Mouse (Mus musculus) granulocyte monocyte progenitor cell, adult 5-6 weeks (primary cell): ENCODE measurements around the gene Mapk10. TPM values are rescaled to one million over a fixed set of nuclear protein-coding genes. Genes with fewer than 3 reads are reported as not detected.
"Not testable (repeated sequence)": the region's sequence is repeated elsewhere in the genome, so short reads cannot be mapped to it uniquely, and the experiment has no call there.

Experiments used
- ATAC-seq: replicated peaks from 2 replicates; pipeline ENCODE4 v1.8.0; 2016; ENCODE audit warnings: mild to moderate bottlenecking, moderate TSS enrichment, inconsistent platforms; ENCODE audit not compliant: poor library complexity, severe bottlenecking
- total RNA-seq, 2 experiments: library from RNA; stranded (forward) in 1 of 2; stranded (reverse) in 1 of 2; fragments of 200-712, 200-1000 nt in 1 of 2; fragments of >200 nt in 1 of 2; fragmentation: Nextera tagmentation in 1 of 2; gene quantifications; 2 replicates each; pipeline ENCODE4 v1.2.3; 2014 to 2017

The Mapk10 gene
- total RNA-seq, 2 experiments from 2014 or later, result not detected

DNA sequence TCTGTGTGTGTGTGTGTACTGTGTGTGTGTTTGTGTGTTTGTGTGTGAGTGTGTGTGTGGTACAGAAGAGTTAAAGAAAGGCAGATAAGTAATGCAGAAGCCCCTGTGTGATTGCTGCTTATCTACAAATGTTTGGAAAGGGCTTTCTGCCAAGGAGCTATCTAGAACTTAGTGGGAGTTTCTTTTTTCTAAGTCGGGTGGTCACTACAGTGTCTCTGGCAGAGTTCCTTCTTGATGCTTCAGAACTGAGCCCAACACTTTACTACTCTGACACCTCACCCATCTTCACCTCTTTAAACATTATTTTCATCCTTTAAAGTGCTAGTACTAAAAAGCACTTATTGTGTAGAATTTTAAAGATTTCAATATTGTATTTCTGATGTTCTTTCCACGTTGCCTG lies 232.8 kb downstream of the Mapk10 start:
- ATAC-seq, result no peak

DNA sequence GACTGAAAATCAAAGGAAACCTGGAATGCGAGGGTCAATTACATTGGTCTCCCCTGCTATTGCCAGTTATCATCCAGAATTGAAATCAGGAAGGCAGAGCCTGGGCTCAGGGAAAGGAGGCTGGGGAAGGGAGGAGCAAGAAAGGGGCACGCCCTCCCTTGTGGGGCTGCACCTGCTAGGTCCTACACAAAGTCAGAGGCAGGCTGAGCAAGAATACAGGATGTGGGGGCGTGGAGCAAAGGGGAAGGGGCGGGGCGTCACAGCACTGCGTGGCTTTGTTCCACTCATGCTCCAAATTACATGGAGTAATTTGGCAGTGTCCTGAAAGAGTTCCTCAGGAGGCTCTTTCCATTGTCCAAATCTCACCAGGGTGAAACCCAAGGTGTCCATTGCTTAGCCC lies 234.0 kb downstream of the Mapk10 start:
- ATAC-seq, result no peak

DNA sequence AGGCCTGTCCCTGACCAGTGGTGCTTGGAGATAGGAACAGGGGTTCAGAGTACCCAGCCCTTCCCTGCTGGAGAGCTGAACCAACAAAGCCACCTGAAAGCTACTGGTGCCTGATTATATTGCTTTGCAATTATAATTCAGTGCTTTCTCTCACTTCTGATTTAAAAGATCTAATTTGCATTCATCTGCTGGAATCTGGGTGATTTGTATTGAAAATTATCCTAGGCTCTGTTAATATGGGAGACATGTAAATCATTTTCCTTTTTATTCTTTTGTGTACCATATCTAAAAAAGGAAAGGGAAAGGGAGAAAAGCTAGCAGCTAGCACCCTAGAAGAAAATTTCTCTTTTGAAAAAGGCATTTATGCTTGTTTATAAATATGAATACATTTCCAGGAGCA lies 234.6 kb downstream of the Mapk10 start:
- no peak for ATAC-seq

DNA sequence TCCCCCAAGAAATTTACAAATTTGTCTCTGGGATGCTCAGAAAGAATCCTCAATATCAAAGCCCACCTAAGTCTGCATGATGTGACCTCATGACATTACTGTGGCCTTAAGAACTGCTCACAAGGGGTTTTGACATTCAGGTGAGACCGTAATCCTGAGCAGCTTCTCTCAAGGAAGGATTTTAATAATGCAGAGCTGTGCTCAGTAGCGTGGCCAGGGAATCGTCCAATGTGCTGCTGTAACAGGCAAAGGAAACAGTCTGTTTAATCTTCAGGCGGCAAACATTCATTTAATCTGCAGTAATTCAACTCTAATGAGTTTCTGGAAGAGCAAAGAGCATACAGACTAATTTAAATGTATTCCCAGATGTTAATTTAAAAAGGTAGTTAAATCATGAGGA lies 236.7 kb downstream of the Mapk10 start:
- ATAC-seq, result no peak

DNA sequence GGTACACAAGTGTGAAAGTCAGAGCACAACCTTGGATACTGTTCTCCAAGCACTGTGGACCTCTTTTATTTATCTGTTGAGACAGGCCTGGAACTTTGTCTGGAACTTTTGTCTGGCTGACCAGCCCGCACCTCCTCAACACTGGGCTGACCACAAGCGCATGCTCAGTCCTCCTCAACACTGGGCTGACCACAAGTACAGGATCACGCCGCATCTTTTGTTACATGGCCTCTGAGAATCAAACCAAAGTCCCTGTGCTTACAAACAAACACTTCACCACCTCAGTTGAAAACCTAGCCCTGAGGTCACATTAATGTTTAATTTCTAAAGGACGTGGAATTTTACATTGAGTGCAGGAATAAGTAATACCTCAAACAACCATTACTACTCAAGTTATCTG lies 246.7 kb downstream of the Mapk10 start:
- ATAC-seq, result no peak

DNA sequence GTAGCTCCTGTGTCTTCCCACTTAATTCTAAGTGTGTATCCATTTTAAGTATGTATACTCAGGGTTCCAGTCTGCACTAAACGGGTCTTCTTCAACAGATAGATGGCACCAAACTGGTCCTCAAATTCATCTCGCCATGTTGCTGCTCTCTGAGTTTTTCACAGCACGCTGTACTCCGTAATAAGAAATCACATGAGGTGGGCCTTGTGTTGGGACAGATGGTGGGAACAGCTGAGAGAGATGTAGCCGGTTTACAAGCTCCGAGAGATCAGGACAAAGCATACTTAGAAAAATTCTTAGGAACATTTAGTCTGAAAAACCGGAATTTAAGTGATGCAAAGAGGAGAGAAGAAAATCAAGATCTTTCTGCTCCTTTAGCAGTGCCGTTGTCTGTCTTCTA lies 257.7 kb downstream of the Mapk10 start:
- ATAC-seq, result no peak

DNA sequence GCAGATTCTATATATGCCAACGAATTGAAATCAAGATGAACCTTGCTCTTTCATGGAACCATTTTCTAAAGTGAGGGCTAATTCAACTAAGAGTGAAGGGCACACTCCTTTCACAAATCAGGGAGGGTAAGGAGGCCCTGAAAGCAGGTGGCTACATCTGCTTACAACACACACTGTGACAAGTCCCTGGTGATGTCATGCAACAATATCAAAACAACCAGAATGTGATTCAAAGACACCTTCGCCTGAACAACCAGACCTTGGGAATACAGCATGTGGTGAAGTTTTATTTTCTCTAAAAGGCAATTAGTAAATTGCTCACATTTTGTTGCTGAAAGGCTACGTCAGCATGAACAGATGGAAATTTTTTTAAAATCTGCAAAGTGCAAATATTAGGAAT lies 258.2 kb downstream of the Mapk10 start:
- no peak for ATAC-seq

DNA sequence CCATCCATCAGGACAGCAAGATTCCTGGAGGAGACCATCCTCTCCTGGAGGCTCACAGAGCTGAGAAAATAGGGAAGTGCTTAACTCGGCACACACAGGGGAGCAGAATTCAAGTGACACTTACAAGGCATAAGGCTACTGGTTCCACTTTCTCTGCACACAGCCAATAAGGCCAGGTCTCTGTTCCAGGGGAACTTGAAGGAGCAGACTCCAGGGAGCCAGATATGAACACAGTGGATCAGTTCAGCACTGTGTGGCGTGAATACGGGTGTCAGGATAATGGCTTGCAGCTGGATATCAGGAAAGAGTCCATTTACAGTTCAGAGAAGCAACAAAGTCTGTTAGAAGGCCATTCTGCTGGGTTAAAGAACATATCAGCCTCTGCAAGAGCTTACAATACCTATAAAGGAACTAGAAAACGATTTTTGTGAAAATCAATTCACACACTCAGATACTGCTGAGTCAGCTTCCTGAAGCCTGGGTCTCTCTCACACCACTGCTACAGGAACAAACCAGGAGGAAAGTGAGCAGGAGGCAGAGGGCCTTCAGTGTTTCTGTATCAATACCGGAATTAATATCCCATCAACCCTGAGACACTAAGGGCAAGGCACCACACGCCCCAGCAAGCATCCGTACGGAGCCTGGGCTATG lies 263.9 kb downstream of the Mapk10 start:
- no peak for ATAC-seq

DNA sequence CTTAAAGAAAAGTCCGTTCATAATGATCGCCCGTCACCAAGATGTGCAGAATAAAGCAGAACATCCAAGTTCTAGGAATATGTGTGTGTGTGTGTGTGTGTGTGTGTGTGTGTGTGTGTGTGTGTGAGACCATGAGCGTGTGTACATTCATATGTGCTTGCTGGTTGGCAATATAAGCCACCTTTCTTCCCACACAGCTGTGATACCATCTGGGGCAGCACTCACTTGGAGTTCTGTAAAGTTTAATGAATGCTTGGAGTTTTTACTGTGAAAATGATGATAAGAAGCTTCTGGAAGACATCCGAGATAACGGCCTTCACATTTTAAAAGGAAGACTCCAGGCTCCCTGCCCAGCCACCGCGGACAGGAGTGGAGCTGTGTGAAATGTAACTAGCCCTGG lies 264.5 kb downstream of the Mapk10 start:
- no peak for ATAC-seq

DNA sequence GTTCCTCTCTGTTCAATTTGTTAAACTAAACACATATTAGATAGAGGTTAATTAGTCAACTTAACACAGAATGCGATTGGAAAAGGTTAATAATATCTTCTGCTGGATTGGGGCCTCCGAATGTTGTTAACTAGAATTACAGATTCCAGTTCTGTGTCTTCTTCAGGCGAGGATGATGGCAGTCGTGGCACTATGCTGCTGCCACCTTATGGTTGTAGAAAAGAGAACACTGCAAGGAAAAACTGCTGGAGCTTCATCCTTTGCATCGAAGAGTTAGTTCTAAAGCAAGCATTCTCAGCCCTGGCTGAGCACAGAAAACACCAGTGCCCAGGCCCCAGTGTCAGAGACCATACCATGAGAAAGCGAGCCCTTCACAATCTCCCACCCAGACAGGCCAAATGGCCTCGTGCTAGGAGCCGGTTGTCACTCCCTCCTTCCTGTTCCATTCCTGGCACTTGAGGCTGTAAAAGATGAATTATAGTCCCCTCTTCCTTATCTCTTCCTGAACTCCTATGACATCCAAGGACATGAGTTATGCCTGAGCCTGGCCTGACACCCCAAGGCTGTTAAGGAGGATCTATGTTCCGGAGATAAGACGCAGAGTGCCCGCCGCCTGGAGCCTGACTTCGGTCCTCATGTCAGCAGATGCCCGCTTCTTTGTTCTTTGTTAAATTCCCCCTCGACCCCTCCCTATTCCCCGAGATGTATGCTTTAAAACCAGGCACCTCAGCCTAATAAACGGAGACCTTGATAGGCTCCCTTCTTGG lies 267.1 kb downstream of the Mapk10 start:
- ATAC-seq, result not testable (repeated sequence)

DNA sequence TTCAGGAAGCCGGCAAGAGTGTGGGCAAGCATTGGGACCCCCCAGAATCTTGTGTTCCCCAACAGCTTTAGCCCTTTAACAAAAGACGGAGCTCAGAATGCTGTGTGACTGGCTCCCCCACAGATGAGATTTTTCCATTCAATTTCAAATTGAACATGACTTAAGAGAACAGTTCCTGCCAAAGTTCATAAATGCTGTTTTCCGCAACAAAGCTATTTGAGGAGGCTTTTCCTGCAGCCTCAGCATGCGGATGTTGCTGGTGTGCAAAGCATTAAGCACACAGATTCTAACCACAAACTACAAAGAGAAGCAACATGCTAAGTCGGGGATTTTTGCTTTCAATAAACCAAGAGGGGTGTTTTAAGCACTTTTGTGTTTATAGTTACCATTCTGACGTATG lies 281.0 kb downstream of the Mapk10 start:
- ATAC-seq, result no peak

DNA sequence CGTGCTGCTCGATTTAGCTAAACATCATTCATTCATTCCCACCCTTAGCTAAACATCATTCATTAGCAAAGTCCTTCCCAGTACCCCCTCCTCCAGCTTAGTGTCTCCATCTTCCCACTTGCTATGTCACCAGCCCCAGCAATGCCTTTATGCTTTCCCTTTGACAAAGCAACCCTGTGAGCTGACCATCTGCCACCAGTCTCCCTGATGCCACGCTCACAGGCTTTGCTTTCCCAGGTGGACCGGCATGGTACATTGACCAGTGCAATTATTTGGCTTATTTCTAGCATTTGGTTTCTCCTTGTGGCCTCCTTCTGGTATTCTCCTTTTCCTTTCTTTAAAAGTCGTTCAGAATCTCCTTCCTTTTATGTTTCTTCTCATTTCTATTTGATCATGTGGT lies 284.3 kb downstream of the Mapk10 start:
- no peak for ATAC-seq

DNA sequence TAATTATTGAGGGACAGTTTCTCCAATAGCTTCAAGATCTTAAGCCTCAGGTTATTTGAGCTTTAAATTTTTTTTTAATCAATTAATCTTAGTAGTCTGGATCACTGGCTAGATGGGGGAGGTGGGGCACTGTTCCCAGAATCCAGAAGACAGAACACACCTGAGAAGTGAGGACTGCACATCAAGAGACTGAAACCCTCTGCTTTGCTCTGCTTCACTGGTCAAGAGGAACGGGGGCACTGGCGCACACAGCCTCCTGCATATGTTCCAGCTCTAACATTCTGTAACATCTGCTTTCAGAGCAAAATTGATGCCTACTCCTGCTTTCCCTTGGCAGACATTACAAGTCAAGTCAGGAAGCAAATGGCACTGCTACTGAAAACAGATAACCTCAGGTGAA lies 290.9 kb downstream of the Mapk10 start:
- ATAC-seq, result no peak

DNA sequence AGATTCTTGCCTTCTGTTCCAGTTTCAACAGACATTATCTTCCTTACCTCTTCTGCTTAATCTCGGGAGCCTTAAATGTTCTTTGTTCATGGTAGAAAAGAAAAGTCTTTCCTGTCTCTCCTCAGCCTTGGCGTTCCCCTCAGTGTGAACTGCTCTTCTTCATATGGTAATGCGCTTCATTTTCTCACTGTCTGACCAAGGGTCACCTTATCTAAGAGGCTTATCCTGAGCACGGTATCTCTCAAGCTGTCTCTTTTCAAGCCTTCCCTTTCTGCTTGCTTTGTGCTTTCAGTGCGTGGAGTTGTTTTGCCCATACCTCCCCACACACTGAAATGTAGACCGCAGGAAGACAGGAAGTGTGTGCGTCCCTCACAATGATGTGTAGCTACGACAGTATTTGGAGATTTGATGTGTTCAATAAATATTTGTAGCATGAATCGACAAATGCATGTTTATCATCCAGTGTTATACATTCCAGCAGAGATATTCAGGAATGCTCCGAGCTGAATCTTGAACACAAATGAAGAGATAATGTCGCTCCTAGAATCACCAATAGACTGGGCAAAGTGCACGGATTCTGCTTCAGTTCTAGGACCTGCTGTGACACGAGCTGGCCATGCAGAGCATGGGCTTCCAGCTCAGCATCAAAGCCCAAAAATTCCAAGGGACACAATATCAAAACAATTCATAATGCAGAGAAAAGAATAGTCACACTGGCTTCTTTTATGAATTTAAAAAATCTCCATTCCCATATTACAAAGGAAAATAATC lies 305.5 kb downstream of the Mapk10 start:
- no peak for ATAC-seq

DNA sequence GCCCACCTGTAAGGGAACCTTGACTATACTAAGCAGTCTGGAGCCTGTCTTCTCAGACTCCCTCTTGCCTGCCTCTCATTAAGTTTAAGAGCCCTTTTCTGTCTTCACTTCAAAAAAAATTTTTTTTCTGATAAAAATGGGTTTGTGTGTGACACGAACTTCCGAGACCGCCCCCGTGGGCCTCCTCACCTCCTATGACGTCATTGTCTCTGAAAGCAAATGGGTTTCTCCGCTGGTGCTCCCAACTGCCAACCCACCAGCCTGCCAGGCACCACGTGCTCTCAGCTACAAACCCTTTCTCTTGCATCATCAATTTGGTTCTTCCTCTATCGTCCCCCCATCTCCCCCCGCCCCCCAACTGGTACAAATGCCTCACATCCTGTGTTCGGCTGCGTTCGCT lies 307.1 kb downstream of the Mapk10 start:
- ATAC-seq, result no peak

DNA sequence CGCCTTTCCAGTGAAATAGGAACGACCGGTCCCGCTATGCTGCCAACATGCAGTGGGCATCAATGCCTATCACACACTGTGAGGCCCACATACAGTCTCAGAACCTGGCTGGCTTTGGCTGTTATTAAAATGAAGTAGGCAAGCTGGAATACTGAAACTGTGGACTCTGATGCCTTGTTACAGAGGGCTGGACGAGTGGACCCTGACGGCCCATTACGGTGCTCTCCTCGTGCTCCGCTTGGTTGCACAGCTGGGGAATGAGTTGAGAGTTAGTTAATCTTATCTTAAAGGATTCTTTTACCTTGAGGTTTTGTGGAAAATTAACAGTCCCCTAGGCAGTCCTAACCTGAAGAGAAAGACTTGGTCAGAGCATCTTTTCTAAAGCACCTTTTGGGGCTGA lies 307.6 kb downstream of the Mapk10 start:
- no peak for ATAC-seq

DNA sequence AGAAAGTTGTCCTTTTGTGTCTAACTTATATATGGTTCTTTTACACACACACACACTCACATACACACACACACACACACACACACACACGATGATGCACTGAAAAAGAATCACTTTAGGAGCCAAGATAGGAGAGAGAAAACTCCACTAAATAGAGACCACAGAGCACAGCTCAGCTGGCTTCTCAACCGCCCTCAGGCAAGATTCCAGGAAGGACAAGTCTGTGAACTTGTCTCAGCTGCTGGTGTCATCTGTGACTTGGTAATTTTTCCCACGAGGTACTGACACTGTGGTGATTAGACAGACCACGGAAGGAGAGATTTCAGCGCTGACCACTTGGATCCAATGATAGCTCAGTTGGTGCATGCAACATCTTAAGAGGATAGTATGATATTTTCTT lies 310.0 kb downstream of the Mapk10 start:
- ATAC-seq, result no peak

DNA sequence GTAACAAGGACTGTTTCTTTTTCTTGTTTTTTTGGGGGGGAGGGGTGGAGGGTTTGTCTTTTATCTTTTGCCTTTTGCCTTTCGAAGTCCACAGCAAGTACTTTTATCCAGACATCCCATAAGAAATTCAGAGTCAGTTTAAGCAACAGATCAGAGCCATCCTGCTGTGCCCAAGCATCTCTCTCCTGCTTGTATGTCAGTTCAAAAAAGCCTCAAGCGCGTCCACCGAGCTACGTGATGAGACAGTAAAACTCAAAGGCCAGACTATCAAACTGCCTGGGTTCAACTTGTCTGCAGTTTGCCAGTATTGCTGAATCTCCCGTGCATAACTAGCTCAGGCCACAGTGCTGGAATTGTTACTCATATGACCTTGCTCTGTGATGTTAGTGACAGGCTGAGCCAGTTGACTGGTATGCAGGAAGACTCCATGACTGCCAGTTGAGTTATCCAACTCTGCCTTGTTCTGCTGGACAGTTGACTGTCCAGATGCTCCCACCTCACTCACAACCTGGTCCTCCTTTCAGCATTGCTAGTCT lies 311.4 kb downstream of the Mapk10 start:
- ATAC-seq, result no peak

DNA sequence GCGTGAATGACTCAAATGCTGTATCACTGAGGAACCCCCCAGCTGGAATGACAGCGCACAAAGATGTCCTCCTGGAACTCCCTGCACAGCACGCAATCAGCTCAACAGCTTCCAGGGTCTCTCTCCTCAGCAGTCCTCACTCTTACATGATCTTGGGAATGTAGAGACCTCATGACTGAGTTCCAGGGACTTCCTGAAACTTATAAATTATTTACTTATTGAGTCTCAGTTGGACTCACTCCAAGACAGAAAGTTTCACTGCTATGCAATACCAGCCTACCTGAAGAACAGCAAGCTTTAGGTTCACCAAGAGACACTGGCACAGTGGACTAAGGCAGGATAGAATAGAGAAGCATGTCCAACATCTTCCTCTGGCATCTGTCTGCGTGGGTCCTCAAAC lies 312.8 kb downstream of the Mapk10 start:
- no peak for ATAC-seq

DNA sequence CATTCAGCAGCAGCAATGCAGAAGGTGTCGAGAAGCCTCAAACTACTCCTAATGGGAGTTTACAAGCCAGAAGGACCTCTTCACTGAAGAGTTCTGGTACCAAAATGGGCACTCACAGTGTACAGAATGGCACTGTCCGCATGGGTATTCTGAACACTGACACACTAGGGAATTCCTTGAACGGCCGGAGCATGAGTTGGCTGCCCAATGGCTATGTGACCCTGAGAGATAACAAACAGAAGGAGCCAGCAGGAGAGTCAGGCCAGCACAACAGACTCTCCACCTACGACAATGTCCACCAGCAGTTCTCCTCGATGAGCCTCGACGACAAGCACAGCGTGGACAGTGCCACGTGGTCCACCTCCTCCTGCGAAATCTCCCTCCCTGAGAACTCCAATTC lies 318.9 kb downstream of the Mapk10 start:
- ATAC-seq, result no peak

DNA sequence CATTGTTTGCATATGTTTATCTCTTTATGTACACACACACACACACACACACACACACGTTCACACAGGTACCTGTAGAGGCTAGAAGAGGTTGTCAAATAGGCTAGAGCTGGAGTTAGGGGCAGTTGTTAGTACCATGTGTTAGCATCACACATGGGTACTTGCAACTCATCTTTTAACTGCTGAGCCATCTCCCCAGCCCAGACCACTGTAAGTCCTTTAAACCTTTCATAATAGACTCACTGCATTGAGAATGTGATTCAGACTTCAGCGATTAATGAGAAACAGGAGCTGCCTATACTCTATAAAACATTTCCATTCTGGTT lies 322.0 kb downstream of the Mapk10 start:
- no peak for ATAC-seq
